Mouse (Mus musculus) midbrain, embryonic 14.5 days (tissue): ENCODE measurements around the gene Btbd18. TPM values are rescaled to one million over a fixed set of nuclear protein-coding genes. Genes with fewer than 3 reads are reported as not detected.

Source experiments
- ATAC-seq: fragments of 200-750 bp; cut with Nextera tagmentation; 2 replicates; pipeline ENCODE4 v1.8.0; 2017; ENCODE audit warnings: moderate number of reproducible peaks, moderate library complexity; ENCODE audit not compliant: low FRiP score, low TSS enrichment
- DNase-seq: peaks from one replicate; pipeline ENCODE4 v3.0.0-alpha.2; 2015
- H3K27ac ChIP-seq: fragments of 300-500 bp; sonication (generic); replicated peaks from 2 replicates; pipeline ENCODE4 v1.5.1; 2014; ENCODE audit warnings: mild to moderate bottlenecking, low read depth, low read length, moderate library complexity
- H3K27me3 ChIP-seq: fragments of 300-500 bp; sonication (generic); 2 replicates; pipeline ENCODE4 v1.6.1; 2014; ENCODE audit warnings: low read length, control low read depth, mixed read lengths; ENCODE audit not compliant: control insufficient read depth, insufficient read depth
- H3K36me3 ChIP-seq: fragments of 300-500 bp; sonication (generic); 2 replicates; pipeline ENCODE4 v1.6.1; 2014; ENCODE audit warnings: low read length, control low read depth; ENCODE audit not compliant: control insufficient read depth, insufficient read depth
- H3K4me1 ChIP-seq: fragments of 300-500 bp; sonication (generic); 2 replicates; pipeline ENCODE4 v1.6.1; 2014; ENCODE audit warnings: mild to moderate bottlenecking, antibody characterized with exemption, low read length, control low read depth; ENCODE audit not compliant: control insufficient read depth, insufficient read depth
- H3K4me2 ChIP-seq: fragments of 300-500 bp; sonication (generic); 2 replicates; pipeline ENCODE4 v1.6.1; 2014; ENCODE audit warnings: mild to moderate bottlenecking, low read length, moderate library complexity
- H3K4me3 ChIP-seq: fragments of 300-500 bp; sonication (generic); replicated peaks from 2 replicates; pipeline ENCODE4 v1.5.1; 2014; ENCODE audit warnings: low read depth, low read length
- H3K9ac ChIP-seq: fragments of 300-500 bp; sonication (generic); replicated peaks from 2 replicates; pipeline ENCODE4 v1.6.1; 2014; ENCODE audit warnings: mild to moderate bottlenecking, low read length, moderate library complexity
- H3K9me3 ChIP-seq: fragments of 300-500 bp; sonication (generic); 2 replicates; pipeline ENCODE4 v1.6.1; 2016; ENCODE audit warnings: low read length, control low read depth, mixed read lengths; ENCODE audit not compliant: control insufficient read depth
- WGBS: fragments of 180-500 bp; shearing (Covaris S2); extraction: QIAGEN DNeasy Blood & Tissue Kit; methylation state at CpG from one replicate; pipeline ENCODE4 v1.1.7; 2014; 5-methylcytosine and 5-hydroxymethylcytosine counted together
- polyA plus RNA-seq: library from polyadenylated mRNA; unstranded; fragments of >200 nt; fragmentation: Nextera tagmentation; extraction: Ambion mirVana; gene quantifications from 2 replicates; pipeline ENCODE4 v1.2.1, GENCODE M21; 2014

Gene Btbd18
- polyA plus RNA-seq, 1 experiment from 2014 or later, result 0.37 TPM

- 81% methylated on average over 7 of the region's 7 CpGs for WGBS
- ATAC-seq, result no peak
- Histone ChIP-seq H3K36me3 (peaks cover 17% of the 10 kb centered on the region), H3K9ac (no peak overlapping the region), H3K4me3 (no peak overlapping the region), H3K9me3 (no peaks in the 10 kb centered on the region), H3K4me1 (no peaks in the 10 kb centered on the region), H3K27ac (no peak overlapping the region), H3K4me2 (no peak overlapping the region), H3K27me3 (no peaks in the 10 kb centered on the region)
- DNase-seq, result no peak
Observed at GRCm38 (mm10) chr2:84626366-84626975, 32.4 kb upstream of the Btbd18 start.

DNA sequence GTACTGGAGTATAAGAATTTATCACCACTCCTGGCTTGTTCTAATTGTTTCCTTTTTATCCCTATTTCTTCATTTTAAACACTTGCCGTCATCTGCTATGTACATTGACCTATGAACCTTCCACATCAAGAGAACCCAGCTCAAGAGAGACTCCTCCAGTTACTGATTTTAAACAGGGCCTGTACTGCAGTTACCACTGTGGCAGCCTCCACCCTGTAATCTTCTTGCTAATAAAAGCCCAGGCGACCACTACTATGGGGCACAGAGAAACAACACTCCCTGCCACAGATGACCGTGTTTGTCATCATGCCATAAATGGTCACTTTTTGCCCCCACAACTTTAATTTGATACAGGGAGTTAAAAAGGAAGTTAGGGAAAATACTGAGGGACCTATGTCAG is 31.8 kb upstream of the Btbd18 start:
- H3K4me2 ChIP-seq, result no peak overlapping the region
- no peak overlapping the region for H3K4me3 ChIP-seq
- peaks cover 13% of the 10 kb centered on the region for H3K36me3 ChIP-seq
- DNase-seq (no peak), ATAC-seq (no peak)
- no peaks in the 10 kb centered on the region for H3K4me1 ChIP-seq
- H3K27me3 ChIP-seq, result no peaks in the 10 kb centered on the region
- 70% methylated on average over 3 of the region's 3 CpGs for WGBS
- H3K9ac ChIP-seq, result no peak overlapping the region
- no peaks in the 10 kb centered on the region for H3K9me3 ChIP-seq
- H3K27ac ChIP-seq, result no peak overlapping the region

- Histone ChIP-seq H3K36me3 (no peaks in the 10 kb centered on the region), H3K27ac (no peak overlapping the region), H3K9me3 (no peaks in the 10 kb centered on the region), H3K4me3 (no peak overlapping the region), H3K9ac (no peak overlapping the region), H3K27me3 (no peaks in the 10 kb centered on the region), H3K4me1 (peaks cover 24% of the 10 kb centered on the region), H3K4me2 (no peak overlapping the region)
- ATAC-seq, result no peak
- 95% methylated on average over 1 of the region's 1 CpGs for WGBS
- DNase-seq, result no peak
Observed at GRCm38 (mm10) chr2:84632001-84632400, 26.9 kb upstream of the Btbd18 start.

GRCm38 (mm10) chr2:84632999-84633398 is 25.9 kb upstream of the Btbd18 start:
- peaks cover 28% of the 10 kb centered on the region for H3K4me1 ChIP-seq
- ATAC-seq (no peak), DNase-seq (peak; percentile 14)
- H3K4me3 ChIP-seq, result no peak overlapping the region
- H3K9me3 ChIP-seq, result no peaks in the 10 kb centered on the region
- WGBS, result 7% methylated on average over 3 of the region's 3 CpGs
- H3K9ac ChIP-seq, result no peak overlapping the region
- no peaks in the 10 kb centered on the region for H3K27me3 ChIP-seq
- no peaks in the 10 kb centered on the region for H3K36me3 ChIP-seq
- no peak overlapping the region for H3K4me2 ChIP-seq
- H3K27ac ChIP-seq, result no peak overlapping the region

- no peak overlapping the region for H3K27ac ChIP-seq
- no peaks in the 10 kb centered on the region for H3K27me3 ChIP-seq
- no peaks in the 10 kb centered on the region for H3K36me3 ChIP-seq
- H3K4me3 ChIP-seq, result no peak overlapping the region
- H3K4me1 ChIP-seq, result peaks cover 38% of the 10 kb centered on the region
- H3K4me2 ChIP-seq, result no peak overlapping the region
- WGBS, result 85% methylated on average over 4 of the region's 4 CpGs
- H3K9ac ChIP-seq, result no peak overlapping the region
- DNase-seq (no peak), ATAC-seq (no peak)
- H3K9me3 ChIP-seq, result no peaks in the 10 kb centered on the region
Observed at GRCm38 (mm10) chr2:84634006-84634405, 24.9 kb upstream of the Btbd18 start.

- H3K36me3 ChIP-seq, result no peaks in the 10 kb centered on the region
- peak; percentile 36 for DNase-seq
- H3K4me3 ChIP-seq, result no peak overlapping the region
- ATAC-seq, result peak; percentile 26; the same call in 1 of the 2 replicates
- no peaks in the 10 kb centered on the region for H3K27me3 ChIP-seq
- no peaks in the 10 kb centered on the region for H3K9me3 ChIP-seq
- H3K4me1 ChIP-seq, result peaks cover 40% of the 10 kb centered on the region
- H3K9ac ChIP-seq, result no peak overlapping the region
- 24% methylated on average over 4 of the region's 4 CpGs for WGBS
- peak overlapping the region; percentile 77 for H3K27ac ChIP-seq
- H3K4me2 ChIP-seq, result peak overlapping the region; percentile 7; the same call in 1 of the 2 replicates
Observed at GRCm38 (mm10) chr2:84634934-84635482, 23.9 kb upstream of the Btbd18 start.

DNA sequence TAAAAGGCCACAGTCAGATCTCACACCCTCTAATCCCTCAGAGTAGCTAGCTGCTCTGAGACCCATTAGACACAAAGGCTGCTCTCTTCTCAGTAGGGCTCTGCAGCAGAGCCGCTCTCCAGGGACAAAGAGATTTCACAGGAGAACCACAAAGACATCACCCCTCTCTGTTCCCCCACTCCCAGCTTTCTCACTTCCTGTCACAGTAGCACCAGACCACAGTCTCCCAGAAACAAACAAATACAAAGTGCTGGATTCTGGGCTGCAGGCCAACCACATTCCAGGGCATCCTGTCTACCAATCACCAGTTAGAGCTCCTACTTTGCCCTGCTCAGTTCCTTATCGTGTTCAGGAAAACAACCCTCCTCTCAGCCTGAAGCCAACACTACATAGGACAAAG is 23.3 kb upstream of the Btbd18 start:
- Histone ChIP-seq H3K4me3 (no peak overlapping the region), H3K9ac (no peak overlapping the region), H3K27me3 (no peaks in the 10 kb centered on the region), H3K4me1 (peaks cover 40% of the 10 kb centered on the region), H3K27ac (peak overlapping the region; percentile 77), H3K9me3 (no peaks in the 10 kb centered on the region), H3K36me3 (no peaks in the 10 kb centered on the region), H3K4me2 (peak overlapping the region; percentile 19; the same call in 1 of the 2 replicates)
- DNase-seq (peak; percentile 80), ATAC-seq (peak; percentile 88)
- WGBS, result 5% methylated on average over 2 of the region's 2 CpGs

DNA sequence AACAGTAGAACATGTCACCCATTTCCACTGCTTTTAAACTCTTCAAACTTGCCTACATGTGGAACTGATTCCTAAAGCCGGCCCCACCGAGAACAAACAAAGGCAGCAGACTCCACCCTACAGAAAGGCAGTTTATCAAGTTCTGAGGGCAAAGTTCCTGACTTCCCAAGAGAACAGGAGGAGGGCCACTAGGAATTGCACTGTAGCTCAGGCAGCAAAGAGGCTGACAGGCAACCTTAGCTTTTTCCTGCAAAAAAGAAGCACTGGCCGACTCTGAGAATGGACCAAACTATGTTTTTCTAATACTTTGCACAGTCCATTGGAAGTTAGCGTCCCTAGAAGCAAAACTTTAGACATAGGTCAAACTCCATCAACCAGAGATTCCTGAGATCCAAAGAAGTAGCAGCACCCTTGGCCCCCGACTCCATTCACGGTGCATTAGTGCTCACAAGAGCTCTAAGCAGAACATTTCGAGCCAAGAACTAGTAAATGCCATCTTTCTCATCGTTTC is 22.6 kb upstream of the Btbd18 start:
- ATAC-seq (no peak), DNase-seq (peak; percentile 2)
- Histone ChIP-seq H3K9me3 (no peaks in the 10 kb centered on the region), H3K4me3 (no peak overlapping the region), H3K9ac (no peak overlapping the region), H3K27ac (peak overlapping the region; percentile 77), H3K36me3 (no peaks in the 10 kb centered on the region), H3K4me2 (peak overlapping the region; percentile 19; the same call in 1 of the 2 replicates), H3K27me3 (no peaks in the 10 kb centered on the region), H3K4me1 (peaks cover 40% of the 10 kb centered on the region)
- WGBS, result 27% methylated on average over 8 of the region's 8 CpGs
